Mouse (Mus musculus) limb, embryonic 12.5 days (tissue): ENCODE measurements around the gene Ndst4. TPM values are rescaled to one million over a fixed set of nuclear protein-coding genes. Genes with fewer than 3 reads are reported as not detected.

Source experiments
- ATAC-seq: fragments of 200-750 bp; cut with Nextera tagmentation; 2 replicates; pipeline ENCODE4 v1.8.0; 2017; ENCODE audit warnings: low read depth, moderate TSS enrichment; ENCODE audit not compliant: insufficient number of reproducible peaks, insufficient read depth, low FRiP score, low TSS enrichment
- H3K27ac ChIP-seq: fragments of 300-500 bp; sonication (generic); 2 replicates; pipeline ENCODE4 v1.5.1; 2016; ENCODE audit warnings: mild to moderate bottlenecking, moderate library complexity
- H3K27me3 ChIP-seq: fragments of 300-500 bp; sonication (generic); 2 replicates; pipeline ENCODE4 v1.6.1; 2016; ENCODE audit warnings: mild to moderate bottlenecking, moderate library complexity
- H3K36me3 ChIP-seq: fragments of 300-500 bp; sonication (generic); 2 replicates; pipeline ENCODE4 v1.6.1; 2016; ENCODE audit warnings: mild to moderate bottlenecking, moderate library complexity
- H3K4me1 ChIP-seq: fragments of 300-500 bp; sonication (generic); replicated peaks from 2 replicates; pipeline ENCODE4 v1.6.1; 2016
- H3K4me2 ChIP-seq: fragments of 300-500 bp; sonication (generic); 2 replicates; pipeline ENCODE4 v1.6.1; 2016; ENCODE audit warnings: mild to moderate bottlenecking, moderate library complexity
- H3K4me3 ChIP-seq: fragments of 300-500 bp; sonication (generic); replicated peaks from 2 replicates; pipeline ENCODE4 v1.5.1; 2016; ENCODE audit warnings: mild to moderate bottlenecking
- H3K9ac ChIP-seq: fragments of 300-500 bp; sonication (generic); replicated peaks from 2 replicates; pipeline ENCODE4 v1.6.1; 2016; ENCODE audit warnings: mild to moderate bottlenecking, moderate library complexity
- H3K9me3 ChIP-seq: fragments of 300-500 bp; sonication (generic); 2 replicates; pipeline ENCODE4 v1.6.1; 2016; ENCODE audit warnings: mild to moderate bottlenecking, moderate library complexity
- WGBS: fragments of 180-500 bp; shearing (Covaris S2); methylation state at CpG from one replicate; pipeline ENCODE4 v1.1.7; 2016; 5-methylcytosine and 5-hydroxymethylcytosine counted together
- polyA plus RNA-seq: library from polyadenylated mRNA; unstranded; fragments of >200 nt; fragmentation: Nextera tagmentation; extraction: Ambion mirVana; gene quantifications from 2 replicates; pipeline ENCODE4 v1.2.1, GENCODE M21; 2016

Gene Ndst4
- polyA plus RNA-seq, 1 experiment from 2014 or later: 0.61 TPM

GRCm38 (mm10) chr3:125660884-125661532 lies 257.1 kb downstream of the Ndst4 start:
- H3K4me1 ChIP-seq: no peaks in the 10 kb centered on the region
- H3K9me3 ChIP-seq: no peaks in the 10 kb centered on the region
- no peak for ATAC-seq
- H3K4me3 ChIP-seq: no peak overlapping the region
- 75% methylated on average over 2 of the region's 2 CpGs for WGBS
- H3K36me3 ChIP-seq: no peaks in the 10 kb centered on the region
- no peak overlapping the region for H3K27ac ChIP-seq
- H3K4me2 ChIP-seq: no peak overlapping the region
- H3K27me3 ChIP-seq: no peaks in the 10 kb centered on the region
- H3K9ac ChIP-seq: no peak overlapping the region

GRCm38 (mm10) chr3:125673997-125674794 lies 270.3 kb downstream of the Ndst4 start:
- Histone ChIP-seq H3K27me3 (no peaks in the 10 kb centered on the region), H3K27ac (no peak overlapping the region), H3K4me1 (0 out of 2 replicates have a peak, but pooled peaks cover 4% of the 10 kb centered on the region), H3K4me2 (no peak overlapping the region), H3K9me3 (no peaks in the 10 kb centered on the region), H3K9ac (no peak overlapping the region), H3K4me3 (no peak overlapping the region), H3K36me3 (no peaks in the 10 kb centered on the region)
- no peak for ATAC-seq
- WGBS: 57% methylated on average over 9 of the region's 9 CpGs

DNA sequence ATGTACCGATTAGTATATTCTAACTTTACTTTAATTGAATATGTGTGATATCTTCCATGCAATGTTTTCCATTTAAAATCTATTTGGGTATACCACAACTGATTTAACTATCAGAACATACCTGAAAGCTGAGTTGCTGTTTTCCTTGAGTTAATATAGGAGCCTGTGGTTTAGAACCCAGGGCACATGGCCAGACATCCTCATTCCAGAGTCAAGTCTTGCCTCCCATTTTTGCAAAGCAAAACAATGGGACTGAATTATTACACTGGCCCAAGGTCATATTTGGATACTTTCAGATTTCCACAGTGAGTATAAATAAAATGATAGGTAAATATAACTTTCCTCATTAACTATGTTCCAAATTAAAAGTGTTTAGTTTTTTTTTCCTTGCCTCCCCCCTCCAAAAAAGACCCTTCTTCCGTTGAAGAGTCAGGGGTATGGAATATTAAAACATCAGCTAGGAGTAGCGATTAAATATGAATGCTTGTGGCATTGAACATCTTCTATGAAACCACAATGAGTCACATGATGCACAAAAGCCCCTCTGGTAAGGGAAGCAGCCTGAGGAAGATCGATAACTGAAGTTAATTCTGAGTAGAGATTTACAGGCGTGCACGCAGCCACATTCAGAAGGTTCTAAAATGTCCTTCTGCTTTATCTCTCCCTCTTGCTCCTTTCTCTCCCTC lies 271.5 kb downstream of the Ndst4 start:
- Histone ChIP-seq H3K4me1 (0 out of 2 replicates have a peak, but pooled peaks cover 4% of the 10 kb centered on the region), H3K36me3 (no peaks in the 10 kb centered on the region), H3K4me3 (no peak overlapping the region), H3K9me3 (no peaks in the 10 kb centered on the region), H3K27me3 (no peaks in the 10 kb centered on the region), H3K9ac (no peak overlapping the region), H3K27ac (no peak overlapping the region), H3K4me2 (no peak overlapping the region)
- ATAC-seq: no peak
- 84% methylated on average over 6 of the region's 6 CpGs for whole genome bisulfite sequencing

GRCm38 (mm10) chr3:125678924-125679323 lies 275.0 kb downstream of the Ndst4 start:
- Histone ChIP-seq H3K36me3 (no peaks in the 10 kb centered on the region), H3K27ac (peak overlapping the region; percentile 72), H3K9ac (no peak overlapping the region), H3K4me2 (peak overlapping the region; percentile 19; the same call in 1 of the 2 replicates), H3K4me3 (no peak overlapping the region), H3K27me3 (no peaks in the 10 kb centered on the region), H3K4me1 (0 out of 2 replicates have a peak, but pooled peaks cover 4% of the 10 kb centered on the region), H3K9me3 (no peaks in the 10 kb centered on the region)
- ATAC-seq: peak; percentile 83
- 69% methylated on average over 9 of the region's 9 CpGs for WGBS

DNA sequence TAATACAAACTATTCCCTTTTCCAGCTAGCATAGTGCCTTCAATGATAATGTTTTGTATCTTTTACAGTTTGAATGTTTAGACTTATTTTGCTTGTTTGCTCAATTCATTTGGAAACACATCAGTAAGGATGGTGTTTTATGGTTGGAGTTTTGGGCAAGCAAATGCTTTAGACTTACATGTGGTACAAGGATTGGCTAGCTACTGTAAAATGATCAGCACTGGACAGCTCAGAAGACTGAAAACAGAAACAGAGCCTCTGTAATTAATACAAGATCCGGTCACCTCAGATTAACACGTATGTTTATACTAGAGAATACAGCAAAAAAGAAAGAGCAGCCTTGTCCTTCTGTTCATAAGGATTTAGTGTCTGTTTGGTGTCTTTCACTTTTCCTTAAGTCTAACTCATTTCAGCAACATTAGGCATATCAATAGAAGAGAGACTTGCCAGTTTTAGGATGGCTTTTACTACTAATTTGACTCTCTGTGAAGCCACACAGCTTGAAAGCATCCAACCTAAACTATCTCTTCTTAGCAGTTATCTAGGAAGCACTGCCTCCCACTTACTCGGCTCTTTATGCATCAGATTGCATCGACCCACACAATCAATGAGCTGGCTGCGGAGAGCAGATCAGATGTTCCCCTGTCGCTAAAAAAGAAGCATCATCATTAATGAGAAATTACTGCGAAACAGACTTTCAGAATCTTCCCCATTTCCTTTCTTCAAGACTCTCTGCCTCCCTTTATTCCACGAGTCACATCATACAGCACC lies 279.8 kb downstream of the Ndst4 start:
- Histone ChIP-seq H3K4me3 (no peak overlapping the region), H3K36me3 (no peaks in the 10 kb centered on the region), H3K27ac (no peak overlapping the region), H3K4me2 (no peak overlapping the region), H3K9ac (no peak overlapping the region), H3K27me3 (no peaks in the 10 kb centered on the region), H3K4me1 (no peaks in the 10 kb centered on the region), H3K9me3 (no peaks in the 10 kb centered on the region)
- no peak for ATAC-seq
- WGBS: 75% methylated on average over 8 of the region's 8 CpGs

DNA sequence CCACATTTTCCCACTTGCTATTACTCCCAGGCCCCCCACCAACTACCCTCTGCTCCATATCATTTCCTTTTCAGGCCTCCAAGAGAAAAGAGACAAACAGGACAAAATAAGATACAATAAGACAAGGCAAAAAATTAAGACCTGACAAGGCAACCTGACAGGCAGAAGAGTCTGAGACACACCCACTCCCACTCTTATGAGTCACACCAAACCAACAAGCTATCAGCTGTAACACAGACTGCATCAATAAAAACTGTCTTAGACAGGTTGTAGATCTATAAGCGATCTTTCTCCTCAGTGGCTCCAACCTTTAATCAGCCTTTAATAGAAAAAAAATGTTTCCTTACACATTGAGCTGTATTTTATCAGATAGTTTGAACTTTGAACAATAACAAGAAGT lies 280.7 kb downstream of the Ndst4 start:
- no peaks in the 10 kb centered on the region for H3K27me3 ChIP-seq
- no peak overlapping the region for H3K9ac ChIP-seq
- ATAC-seq: no peak
- H3K36me3 ChIP-seq: no peaks in the 10 kb centered on the region
- no peak overlapping the region for H3K4me2 ChIP-seq
- WGBS: 89% methylated on average over 1 of the region's 1 CpGs
- no peak overlapping the region for H3K27ac ChIP-seq
- H3K9me3 ChIP-seq: no peaks in the 10 kb centered on the region
- H3K4me1 ChIP-seq: no peaks in the 10 kb centered on the region
- H3K4me3 ChIP-seq: no peak overlapping the region

DNA sequence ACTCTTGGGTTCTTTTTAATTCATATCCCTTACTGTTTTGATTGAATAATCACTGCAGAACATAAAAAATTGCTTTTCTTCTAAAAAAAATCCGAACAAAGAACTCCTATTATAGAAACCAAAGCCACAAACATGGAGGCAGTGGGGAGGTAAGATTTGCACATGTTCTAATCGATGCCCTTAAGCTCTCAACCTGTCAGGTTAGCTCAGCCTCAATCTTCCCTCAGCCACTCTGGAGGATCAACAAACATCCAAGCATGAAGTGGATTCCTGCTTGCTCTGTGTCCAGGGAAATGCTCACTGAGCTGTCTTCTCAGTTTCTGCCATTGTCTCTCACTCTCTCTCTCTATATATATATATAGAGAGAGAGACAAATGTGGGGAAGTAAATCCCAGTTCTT lies 283.7 kb downstream of the Ndst4 start:
- Histone ChIP-seq H3K27me3 (no peaks in the 10 kb centered on the region), H3K27ac (no peak overlapping the region), H3K4me2 (no peak overlapping the region), H3K4me1 (no peaks in the 10 kb centered on the region), H3K36me3 (no peaks in the 10 kb centered on the region), H3K9me3 (no peaks in the 10 kb centered on the region), H3K9ac (no peak overlapping the region), H3K4me3 (no peak overlapping the region)
- no peak for ATAC-seq
- 77% methylated on average over 2 of the region's 2 CpGs for WGBS

GRCm38 (mm10) chr3:125690948-125691347 lies 287.1 kb downstream of the Ndst4 start:
- Histone ChIP-seq H3K36me3 (no peaks in the 10 kb centered on the region), H3K4me3 (no peak overlapping the region), H3K4me1 (no peaks in the 10 kb centered on the region), H3K9me3 (no peaks in the 10 kb centered on the region), H3K9ac (no peak overlapping the region), H3K27ac (no peak overlapping the region), H3K27me3 (no peaks in the 10 kb centered on the region), H3K4me2 (no peak overlapping the region)
- 58% methylated on average over 1 of the region's 1 CpGs for WGBS
- no peak for ATAC-seq

- H3K9ac ChIP-seq: no peak overlapping the region
- H3K9me3 ChIP-seq: no peaks in the 10 kb centered on the region
- H3K27me3 ChIP-seq: no peaks in the 10 kb centered on the region
- no peak overlapping the region for H3K4me2 ChIP-seq
- no peak overlapping the region for H3K4me3 ChIP-seq
- H3K4me1 ChIP-seq: peaks cover 10% of the 10 kb centered on the region; the same call in 1 of the 2 replicates
- H3K36me3 ChIP-seq: no peaks in the 10 kb centered on the region
- H3K27ac ChIP-seq: no peak overlapping the region
- WGBS: 90% methylated on average over 2 of the region's 2 CpGs
- ATAC-seq: no peak
Observed at GRCm38 (mm10) chr3:125722953-125723352, 319.1 kb downstream of the Ndst4 start.

DNA sequence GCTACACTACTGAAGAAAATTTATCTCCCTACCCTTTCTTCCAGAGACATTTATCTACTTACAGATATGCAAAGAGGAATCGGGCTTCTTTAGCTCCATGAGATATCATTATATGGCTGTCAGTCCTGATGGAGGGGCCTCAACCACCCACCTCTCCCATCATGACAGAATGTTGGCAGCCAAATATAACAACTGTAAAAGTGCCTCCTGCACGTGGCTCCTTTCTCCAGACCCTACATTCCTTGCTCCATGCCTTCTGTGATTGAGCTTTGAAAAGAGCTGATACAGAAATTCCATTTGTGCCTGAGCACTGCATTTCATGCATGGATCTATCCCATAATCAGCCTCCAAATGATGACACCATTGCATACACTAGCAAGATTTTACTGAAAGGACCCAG lies 331.1 kb downstream of the Ndst4 start:
- WGBS: 72% methylated on average over 2 of the region's 2 CpGs
- Histone ChIP-seq H3K9ac (no peak overlapping the region), H3K27ac (no peak overlapping the region), H3K4me1 (0 out of 2 replicates have a peak, but pooled peaks cover 5% of the 10 kb centered on the region), H3K9me3 (no peaks in the 10 kb centered on the region), H3K4me3 (no peak overlapping the region), H3K36me3 (no peaks in the 10 kb centered on the region), H3K27me3 (no peaks in the 10 kb centered on the region), H3K4me2 (no peak overlapping the region)
- ATAC-seq: no peak
